Mouse (Mus musculus): ENCODE data around the gene Cdkn3.

- no peak for TF ChIP-seq GATA1 (IDR thresholded peaks at IDR 0.05; ENCODE audit: borderline replicate concordance, low read length)
- TF ChIP-seq FLI1 (IDR thresholded peaks at IDR 0.05; ENCODE audit: low read length): no peak
Observed at GRCm38 (mm10) chr14:46779217-46779616, 18.9 kb downstream of the Cdkn3 start.
